Mouse (Mus musculus): ENCODE results near the gene Otp. TPM values are rescaled to one million over a fixed set of nuclear protein-coding genes. Genes with fewer than 3 reads are reported as not detected.

The Otp gene
- polyA plus RNA-seq, 1 experiment from 2014 or later = 0.60 TPM

DNA sequence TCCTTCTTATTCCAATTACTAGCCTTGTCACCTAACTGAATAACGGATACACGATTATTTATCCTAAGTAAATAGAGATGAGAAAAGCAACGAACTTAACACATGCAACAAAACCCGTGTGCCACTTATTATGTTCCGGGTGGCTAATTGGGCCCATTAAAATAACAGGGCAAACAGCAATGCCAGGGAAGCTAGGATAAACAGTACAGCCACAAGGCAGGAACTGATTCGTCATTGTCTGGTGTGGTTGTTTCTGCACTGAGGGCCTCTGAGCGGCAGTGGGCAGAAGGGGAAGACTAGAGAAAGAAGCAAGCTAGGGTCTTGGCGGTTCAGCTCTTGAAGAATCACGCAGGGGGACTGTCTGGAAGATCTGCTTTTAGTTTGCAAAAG lies 5.3 kb upstream of the Otp start:
- WGBS = 3% methylated on average over 9 of the region's 9 CpGs

GRCm38 (mm10) chr13:94870461-94871186 lies 4.8 kb upstream of the Otp start:
- no peak overlapping the region for H3K4me3 ChIP-seq (ENCODE audit: low read depth, low read length)
- no peak for DNase-seq (ENCODE audit: low spot score)
- no peak overlapping the region for H3K27ac ChIP-seq (replicated peaks; ENCODE audit: low read depth, low read length)
- H3K4me2 ChIP-seq (ENCODE audit: low read depth, low read length) = no peak overlapping the region
- H3K27me3 ChIP-seq (ENCODE audit: control insufficient read depth, insufficient read depth, low read length) = peaks cover 67% of the 10 kb centered on the region
- WGBS = under 1% methylated on average over 21 of the region's 21 CpGs
- H3K4me1 ChIP-seq (ENCODE audit: control insufficient read depth, insufficient read depth, low read length) = peaks cover 3% of the 10 kb centered on the region
- no peak for ATAC-seq (replicated peaks; ENCODE audit: insufficient number of reproducible peaks, low FRiP score, low TSS enrichment, low read depth)
- H3K9me3 ChIP-seq (replicated peaks; ENCODE audit: control insufficient read depth, low read length) = no peaks in the 10 kb centered on the region
- no peaks in the 10 kb centered on the region for H3K36me3 ChIP-seq (replicated peaks; ENCODE audit: control insufficient read depth, insufficient read depth, low read depth, low read length)
- H3K9ac ChIP-seq (replicated peaks; ENCODE audit: low read length) = no peak overlapping the region

More for the DNA sequence above, 5.3 kb upstream of the Otp start:
- H3K4me1 ChIP-seq (ENCODE audit: control insufficient read depth, insufficient read depth, low read length) = peaks cover 3% of the 10 kb centered on the region
- H3K4me2 ChIP-seq (ENCODE audit: low read depth, low read length) = no peak overlapping the region
- DNase-seq (ENCODE audit: low spot score) (no peak), ATAC-seq (replicated peaks; ENCODE audit: insufficient number of reproducible peaks, low FRiP score, low TSS enrichment, low read depth) (no peak)
- no peaks in the 10 kb centered on the region for H3K36me3 ChIP-seq (replicated peaks; ENCODE audit: control insufficient read depth, insufficient read depth, low read depth, low read length)
- H3K9ac ChIP-seq (replicated peaks; ENCODE audit: low read length) = no peak overlapping the region
- H3K27me3 ChIP-seq (ENCODE audit: control insufficient read depth, insufficient read depth, low read length) = peaks cover 62% of the 10 kb centered on the region
- H3K9me3 ChIP-seq (replicated peaks; ENCODE audit: control insufficient read depth, low read length) = no peaks in the 10 kb centered on the region
- H3K27ac ChIP-seq (replicated peaks; ENCODE audit: low read depth, low read length) = no peak overlapping the region
- H3K4me3 ChIP-seq (ENCODE audit: low read depth, low read length) = no peak overlapping the region

DNA sequence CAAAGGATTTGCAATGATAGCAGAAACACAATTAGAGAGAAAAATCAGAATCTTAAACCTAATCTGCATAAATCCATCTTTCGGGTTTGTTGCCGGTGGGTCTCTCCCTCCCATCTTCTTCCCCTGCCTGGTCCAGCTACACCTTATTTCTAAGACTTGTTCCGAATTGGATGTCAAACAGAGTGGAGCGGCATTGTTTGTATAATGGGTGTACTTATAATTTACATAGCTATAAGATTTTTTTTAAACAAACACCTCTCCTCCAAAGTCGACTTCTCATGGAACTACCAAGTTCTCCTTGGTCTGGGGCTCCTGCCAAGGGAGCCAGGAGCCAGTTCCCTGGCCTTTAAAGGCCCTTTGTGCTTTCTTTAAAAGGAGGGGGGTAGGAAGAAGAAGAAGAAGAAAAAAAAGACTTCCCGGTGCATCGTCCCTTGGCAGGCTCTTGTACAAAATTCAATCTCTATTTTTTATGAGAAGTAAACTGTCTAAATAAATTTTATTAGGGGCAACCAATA lies 3.5 kb upstream of the Otp start:
- Histone ChIP-seq H3K4me1 (ENCODE audit: control insufficient read depth, insufficient read depth, low read length) (peaks cover 3% of the 10 kb centered on the region), H3K4me2 (ENCODE audit: low read depth, low read length) (no peak overlapping the region), H3K36me3 (replicated peaks; ENCODE audit: control insufficient read depth, insufficient read depth, low read depth, low read length) (no peaks in the 10 kb centered on the region), H3K4me3 (ENCODE audit: low read depth, low read length) (no peak overlapping the region), H3K27ac (replicated peaks; ENCODE audit: low read depth, low read length) (no peak overlapping the region), H3K27me3 (ENCODE audit: control insufficient read depth, insufficient read depth, low read length) (peaks cover 72% of the 10 kb centered on the region), H3K9ac (replicated peaks; ENCODE audit: low read length) (no peak overlapping the region), H3K9me3 (replicated peaks; ENCODE audit: control insufficient read depth, low read length) (no peaks in the 10 kb centered on the region)
- DNase-seq (ENCODE audit: low spot score) (peak; percentile 29), ATAC-seq (replicated peaks; ENCODE audit: insufficient number of reproducible peaks, low FRiP score, low TSS enrichment, low read depth) (no peak)
- 1% methylated on average over 7 of the region's 7 CpGs for WGBS

- Histone ChIP-seq H3K4me1 (ENCODE audit: control insufficient read depth, insufficient read depth, low read length) (peaks cover 3% of the 10 kb centered on the region), H3K27me3 (ENCODE audit: control insufficient read depth, insufficient read depth, low read length) (peaks cover 76% of the 10 kb centered on the region), H3K27ac (replicated peaks; ENCODE audit: low read depth, low read length) (no peak overlapping the region), H3K36me3 (replicated peaks; ENCODE audit: control insufficient read depth, insufficient read depth, low read depth, low read length) (no peaks in the 10 kb centered on the region), H3K4me2 (ENCODE audit: low read depth, low read length) (no peak overlapping the region), H3K4me3 (ENCODE audit: low read depth, low read length) (no peak overlapping the region), H3K9me3 (replicated peaks; ENCODE audit: control insufficient read depth, low read length) (no peaks in the 10 kb centered on the region), H3K9ac (replicated peaks; ENCODE audit: low read length) (no peak overlapping the region)
- ATAC-seq (replicated peaks; ENCODE audit: insufficient number of reproducible peaks, low FRiP score, low TSS enrichment, low read depth) (no peak), DNase-seq (ENCODE audit: low spot score) (no peak)
- WGBS = under 1% methylated on average over 18 of the region's 19 CpGs
Measured at GRCm38 (mm10) chr13:94872439-94872838, 3.0 kb upstream of the Otp start.

- Histone ChIP-seq H3K4me3 (ENCODE audit: low read depth, low read length) (no peak overlapping the region), H3K36me3 (replicated peaks; ENCODE audit: control insufficient read depth, insufficient read depth, low read depth, low read length) (no peaks in the 10 kb centered on the region), H3K27ac (replicated peaks; ENCODE audit: low read depth, low read length) (no peak overlapping the region), H3K27me3 (ENCODE audit: control insufficient read depth, insufficient read depth, low read length) (peaks cover 73% of the 10 kb centered on the region), H3K4me1 (ENCODE audit: control insufficient read depth, insufficient read depth, low read length) (peaks cover 3% of the 10 kb centered on the region), H3K9ac (replicated peaks; ENCODE audit: low read length) (no peak overlapping the region), H3K9me3 (replicated peaks; ENCODE audit: control insufficient read depth, low read length) (no peaks in the 10 kb centered on the region), H3K4me2 (ENCODE audit: low read depth, low read length) (no peak overlapping the region)
- ATAC-seq (replicated peaks; ENCODE audit: insufficient number of reproducible peaks, low FRiP score, low TSS enrichment, low read depth) = 0 out of 2 replicates have a peak, but pooled peaks have one; percentile 42
- WGBS = under 1% methylated on average over 54 of the region's 54 CpGs
- peak; percentile 39 for DNase-seq (ENCODE audit: low spot score)
Measured at GRCm38 (mm10) chr13:94873111-94874038, 2.0 kb upstream of the Otp start.

DNA sequence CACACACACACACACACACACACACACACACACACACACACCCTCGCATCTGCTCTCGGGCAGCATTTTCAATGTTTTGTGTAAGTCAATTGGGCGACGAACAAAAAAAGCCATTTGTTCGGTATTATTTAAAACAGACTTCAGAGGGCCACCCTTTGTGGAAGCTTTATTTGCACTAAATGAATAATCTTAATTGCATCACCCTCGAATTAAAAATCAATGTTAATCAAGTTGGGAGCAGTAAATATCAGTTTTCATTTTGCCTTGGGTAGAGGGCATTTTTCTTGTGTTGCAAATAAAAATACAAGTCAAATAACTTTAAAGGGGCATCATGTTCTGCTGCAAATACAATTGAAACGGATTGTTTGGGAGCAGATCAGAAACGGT lies 1.4 kb upstream of the Otp start:
- no peak for ATAC-seq (replicated peaks; ENCODE audit: insufficient number of reproducible peaks, low FRiP score, low TSS enrichment, low read depth)
- no peaks in the 10 kb centered on the region for H3K36me3 ChIP-seq (replicated peaks; ENCODE audit: control insufficient read depth, insufficient read depth, low read depth, low read length)
- H3K27me3 ChIP-seq (ENCODE audit: control insufficient read depth, insufficient read depth, low read length) = peaks cover 68% of the 10 kb centered on the region
- no peak overlapping the region for H3K4me2 ChIP-seq (ENCODE audit: low read depth, low read length)
- H3K9me3 ChIP-seq (replicated peaks; ENCODE audit: control insufficient read depth, low read length) = no peaks in the 10 kb centered on the region
- no peak overlapping the region for H3K9ac ChIP-seq (replicated peaks; ENCODE audit: low read length)
- DNase-seq (ENCODE audit: low spot score) = peak; percentile 40
- H3K27ac ChIP-seq (replicated peaks; ENCODE audit: low read depth, low read length) = no peak overlapping the region
- 1% methylated on average over 8 of the region's 8 CpGs for WGBS
- H3K4me1 ChIP-seq (ENCODE audit: control insufficient read depth, insufficient read depth, low read length) = peaks cover 2% of the 10 kb centered on the region; the same call in 1 of the 2 replicates
- no peak overlapping the region for H3K4me3 ChIP-seq (ENCODE audit: low read depth, low read length)

DNA sequence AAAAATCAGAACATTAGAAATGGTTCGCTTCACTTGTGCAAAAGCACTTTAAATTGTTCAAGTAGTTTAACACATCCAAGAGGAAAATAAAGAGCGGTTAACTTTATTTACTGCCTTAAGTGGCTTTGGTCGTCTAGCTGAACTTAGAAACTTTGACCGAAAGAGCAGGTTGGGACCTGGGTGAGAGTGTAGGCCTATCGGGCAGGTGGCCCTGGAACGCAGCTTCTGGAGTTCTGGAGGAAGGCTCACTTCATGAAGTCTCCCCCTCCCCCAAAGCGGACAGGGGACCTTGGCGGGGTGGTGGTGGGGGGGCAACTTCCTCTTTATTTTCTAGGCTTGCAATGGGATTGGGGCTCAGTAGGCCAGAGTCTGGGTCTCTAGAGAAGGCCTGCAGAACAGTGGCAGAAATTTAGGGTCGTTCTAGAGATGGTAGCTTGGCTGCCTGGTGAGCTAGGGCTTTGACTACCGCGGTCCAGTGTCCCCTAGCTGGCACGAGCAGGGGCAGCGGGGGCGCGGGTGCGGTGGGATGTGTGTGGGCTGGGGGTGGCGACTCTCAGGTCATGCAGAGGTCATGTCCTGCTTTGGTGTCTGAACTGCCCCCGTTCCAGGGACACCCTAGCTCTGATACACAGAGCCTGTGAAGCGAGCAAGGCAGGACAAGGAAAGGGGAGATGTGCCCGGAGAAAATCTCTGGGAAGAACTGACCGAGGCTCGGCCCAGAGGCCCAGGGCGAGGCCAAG lies 576 bp upstream of the Otp start:
- Histone ChIP-seq H3K9me3 (replicated peaks; ENCODE audit: control insufficient read depth, low read length) (no peaks in the 10 kb centered on the region), H3K4me3 (ENCODE audit: low read depth, low read length) (no peak overlapping the region), H3K27ac (replicated peaks; ENCODE audit: low read depth, low read length) (no peak overlapping the region), H3K27me3 (ENCODE audit: control insufficient read depth, insufficient read depth, low read length) (peaks cover 64% of the 10 kb centered on the region), H3K4me1 (ENCODE audit: control insufficient read depth, insufficient read depth, low read length) (no peaks in the 10 kb centered on the region), H3K36me3 (replicated peaks; ENCODE audit: control insufficient read depth, insufficient read depth, low read depth, low read length) (no peaks in the 10 kb centered on the region), H3K9ac (replicated peaks; ENCODE audit: low read length) (no peak overlapping the region), H3K4me2 (ENCODE audit: low read depth, low read length) (no peak overlapping the region)
- under 1% methylated on average over 22 of the region's 23 CpGs for WGBS
- ATAC-seq (replicated peaks; ENCODE audit: insufficient number of reproducible peaks, low FRiP score, low TSS enrichment, low read depth) = 0 out of 2 replicates have a peak, but pooled peaks have one; percentile 37
- DNase-seq (ENCODE audit: low spot score) = no peak

Measured in embryonic facial prominence, embryonic 11.5 days (tissue).